Mouse (Mus musculus) kidney, postnatal 36 days (tissue): ENCODE data around the gene Gpc5.

Source experiments
- DNase-seq, 2 experiments: peaks; one replicate each; pipeline ENCODE4 v3.0.0; 2021 to 2022; ENCODE audit warnings: mixed read lengths in 2 of 2

Gpc5 gene

GRCm38 (mm10) chr14:115107467-115107866 lies 15.5 kb downstream of the Gpc5 start:
- no peak for DNase-seq

- DNase-seq, result peak; percentile 46 to 47
These were observed 26.6 kb downstream of the Gpc5 start for GRCm38 (mm10) chr14:115118626-115119025.

GRCm38 (mm10) chr14:115148821-115149220 lies 56.8 kb downstream of the Gpc5 start:
- peak in 1 of 2 experiments; percentile 39 for DNase-seq

GRCm38 (mm10) chr14:115156597-115156996 lies 64.6 kb downstream of the Gpc5 start:
- DNase-seq, result no peak

GRCm38 (mm10) chr14:115177322-115177836 lies 85.4 kb downstream of the Gpc5 start:
- DNase-seq, result no peak

- no peak for DNase-seq
These were observed 87.9 kb downstream of the Gpc5 start for GRCm38 (mm10) chr14:115179925-115180324.

GRCm38 (mm10) chr14:115188256-115188655 lies 96.2 kb downstream of the Gpc5 start:
- DNase-seq, result no peak

GRCm38 (mm10) chr14:115228075-115228474 lies 136.1 kb downstream of the Gpc5 start:
- DNase-seq, result no peak

GRCm38 (mm10) chr14:115236387-115236786 lies 144.4 kb downstream of the Gpc5 start:
- DNase-seq, result peak in 1 of 2 experiments; percentile 3

GRCm38 (mm10) chr14:115240621-115241373 lies 148.8 kb downstream of the Gpc5 start:
- DNase-seq, result no peak

GRCm38 (mm10) chr14:115250537-115250936 lies 158.5 kb downstream of the Gpc5 start:
- no peak for DNase-seq

GRCm38 (mm10) chr14:115251791-115252190 lies 159.8 kb downstream of the Gpc5 start:
- no peak for DNase-seq

GRCm38 (mm10) chr14:115253155-115253554 lies 161.1 kb downstream of the Gpc5 start:
- no peak for DNase-seq

GRCm38 (mm10) chr14:115253685-115254084 lies 161.7 kb downstream of the Gpc5 start:
- no peak for DNase-seq

GRCm38 (mm10) chr14:115269703-115270402 lies 177.8 kb downstream of the Gpc5 start:
- DNase-seq, result no peak

GRCm38 (mm10) chr14:115270445-115270844 lies 178.4 kb downstream of the Gpc5 start:
- DNase-seq, result no peak

- DNase-seq, result no peak
These were observed 190.8 kb downstream of the Gpc5 start for GRCm38 (mm10) chr14:115282782-115283181.

- no peak for DNase-seq
These were observed 232.2 kb downstream of the Gpc5 start for GRCm38 (mm10) chr14:115324247-115324646.

- no peak for DNase-seq
These were observed 234.4 kb downstream of the Gpc5 start for GRCm38 (mm10) chr14:115326426-115326825.

GRCm38 (mm10) chr14:115339084-115339483 lies 247.1 kb downstream of the Gpc5 start:
- DNase-seq, result peak; percentile 13 to 36

- DNase-seq, result no peak
These were observed 250.6 kb downstream of the Gpc5 start for GRCm38 (mm10) chr14:115342597-115342996.

- no peak for DNase-seq
These were observed 257.4 kb downstream of the Gpc5 start for GRCm38 (mm10) chr14:115349448-115349847.

GRCm38 (mm10) chr14:115365320-115365935 lies 273.4 kb downstream of the Gpc5 start:
- DNase-seq, result no peak
